Mouse (Mus musculus): ENCODE measurements around the gene Sertm1. TPM values are rescaled to one million over a fixed set of nuclear protein-coding genes. Genes with fewer than 3 reads are reported as not detected.
A peak's percentile ranks its signal among the peaks of the same experiment; 100 is the strongest.

The Sertm1 gene
- total RNA-seq (2021): not detected in 2 replicates
- long read RNA-seq, experiment 1: 0 reads
- long read RNA-seq, experiment 2: 0 reads

- peak; percentile 12 for DNase-seq
Measured at GRCm38 (mm10) chr3:54915643-54916071, at the start of gene Sertm1. Sertm1 (minus strand) TSS chr3:54915887.

GRCm38 (mm10) chr3:54964948-54965506 is 49.3 kb upstream of the Sertm1 start:
- no peak for DNase-seq

GRCm38 (mm10) chr3:54943067-54943810 is 27.6 kb upstream of the Sertm1 start:
- DNase-seq: no peak

GRCm38 (mm10) chr3:54934535-54934934 is 18.8 kb upstream of the Sertm1 start:
- no peak for DNase-seq

GRCm38 (mm10) chr3:54932599-54932998 is 16.9 kb upstream of the Sertm1 start:
- no peak for DNase-seq

GRCm38 (mm10) chr3:54920425-54920824 is 4.7 kb upstream of the Sertm1 start:
- DNase-seq: no peak

- no peak for DNase-seq
Measured at GRCm38 (mm10) chr3:54914845-54915642, 643 bp downstream of the Sertm1 start.

GRCm38 (mm10) chr3:54908878-54909277 is 6.8 kb downstream of the Sertm1 start:
- no peak for DNase-seq

GRCm38 (mm10) chr3:54897974-54898373 is 17.7 kb downstream of the Sertm1 start:
- DNase-seq: no peak

- no peak for DNase-seq
Measured at GRCm38 (mm10) chr3:54894891-54895290, 20.8 kb downstream of the Sertm1 start.

GRCm38 (mm10) chr3:54892218-54892617 is 23.5 kb downstream of the Sertm1 start:
- no peak for DNase-seq

GRCm38 (mm10) chr3:54886501-54886900 is 29.2 kb downstream of the Sertm1 start:
- DNase-seq: no peak

Other genes starting within 250 kb of the Sertm1 start
- 45.7 and 47.9 TPM in 2 replicates for gene Supt20, start 223.1 kb downstream of the Sertm1 start, total RNA-seq (2021)
- gene Gm21958, start 201.5 kb downstream of the Sertm1 start, total RNA-seq (2021): not detected in 2 replicates
- gene Exosc8, start 180.5 kb downstream of the Sertm1 start, total RNA-seq (2021): 35.4 and 42.7 TPM in 2 replicates
- gene Alg5, start 180.3 kb downstream of the Sertm1 start, total RNA-seq (2021): 34.0 and 34.6 TPM in 2 replicates
- gene Smad9, start 160.3 kb downstream of the Sertm1 start, total RNA-seq (2021): 10.6 and 12.0 TPM in 2 replicates
- 27.1 and 32.0 TPM in 2 replicates for gene Rfxap, start 108.1 kb downstream of the Sertm1 start, total RNA-seq (2021)
- 0.49 and 0.89 TPM in 2 replicates for gene Ccna1, start 139.6 kb upstream of the Sertm1 start, total RNA-seq (2021)
- gene Spg20, start 196.2 kb upstream of the Sertm1 start, total RNA-seq (2021): 43.0 and 46.6 TPM in 2 replicates
- gene Ccdc169, start 221.5 kb upstream of the Sertm1 start, total RNA-seq (2021): 0.19 TPM in 1 of 2 replicates, not detected in the other

Data from adrenal gland, postnatal 14 days (tissue).